Mouse (Mus musculus): ENCODE data around the gene Kirrel. TPM values are rescaled to one million over a fixed set of nuclear protein-coding genes. Genes with fewer than 3 reads are reported as not detected.

The Kirrel gene
- total RNA-seq, 2 experiments from 2014 or later, result 0.11 TPM; not detected in 1

DNA sequence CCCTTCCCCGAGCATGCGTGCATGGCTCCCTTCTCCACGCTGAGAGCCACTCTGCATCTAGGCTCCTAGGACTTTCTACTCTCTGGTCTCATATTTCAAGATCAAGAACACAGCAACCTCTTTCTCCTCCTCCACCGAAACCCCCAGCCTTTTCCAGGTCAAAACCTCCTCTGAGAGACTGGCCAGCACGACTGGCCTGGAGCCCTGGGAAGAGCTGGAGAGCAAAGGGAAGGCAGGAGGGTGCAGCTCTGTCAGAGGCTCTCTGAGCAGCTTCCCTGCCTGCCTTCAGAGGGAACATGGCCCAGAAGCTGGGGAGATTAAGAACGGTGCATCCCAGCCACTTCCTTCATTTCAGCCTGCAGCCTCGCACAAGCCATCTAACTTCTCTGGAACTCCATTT is 5.8 kb downstream of the Kirrel start:
- ATAC-seq (ENCODE audit: poor library complexity, severe bottlenecking), result no peak

GRCm38 (mm10) chr3:87167621-87168020 is 6.9 kb downstream of the Kirrel start:
- ATAC-seq (ENCODE audit: poor library complexity, severe bottlenecking), result no peak

GRCm38 (mm10) chr3:87165291-87165881 is 9.2 kb downstream of the Kirrel start:
- no peak for ATAC-seq (ENCODE audit: poor library complexity, severe bottlenecking)

GRCm38 (mm10) chr3:87164099-87164815 is 10.3 kb downstream of the Kirrel start:
- no peak for ATAC-seq (ENCODE audit: poor library complexity, severe bottlenecking)

DNA sequence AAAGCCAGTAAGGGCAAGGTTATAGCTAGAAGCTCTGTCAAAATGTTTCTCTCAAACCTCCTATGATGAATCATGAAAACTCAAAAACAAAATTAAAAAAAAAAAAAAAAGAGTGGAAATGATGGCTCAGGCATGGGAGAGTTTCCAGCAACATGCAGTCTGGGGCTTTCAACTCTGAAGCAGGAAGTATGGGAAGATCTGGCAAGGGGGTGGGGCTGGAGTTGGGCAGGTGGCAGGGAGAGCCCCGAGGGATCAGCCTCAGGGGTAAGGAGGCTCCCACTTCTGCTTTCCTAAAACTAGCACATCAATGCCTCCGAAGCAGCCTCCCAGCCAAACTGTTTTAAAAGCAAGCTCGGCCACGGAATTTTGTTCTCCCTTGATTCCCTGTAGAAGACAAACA is 11.4 kb downstream of the Kirrel start:
- ATAC-seq (ENCODE audit: poor library complexity, severe bottlenecking), result no peak

DNA sequence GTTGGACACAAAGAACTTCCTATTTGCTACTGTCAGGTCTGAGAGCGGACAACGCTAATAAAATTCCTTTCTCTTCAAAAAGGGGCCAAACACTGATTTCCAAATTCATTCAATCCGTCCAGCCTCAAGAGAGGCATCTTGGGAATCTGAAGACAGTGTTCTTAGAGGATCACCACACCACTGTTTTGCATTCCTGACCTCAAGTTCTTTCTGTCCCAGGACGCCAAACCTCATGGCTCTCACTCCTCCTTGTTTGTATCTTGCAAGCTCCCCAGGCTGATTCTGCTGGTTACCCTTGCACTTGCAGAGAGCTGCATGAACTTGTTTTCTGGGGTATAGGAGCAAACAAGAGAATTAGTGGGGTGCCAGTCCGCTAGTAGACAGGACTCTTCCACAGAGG is 12.2 kb downstream of the Kirrel start:
- no peak for ATAC-seq (ENCODE audit: poor library complexity, severe bottlenecking)

- no peak for ATAC-seq (ENCODE audit: poor library complexity, severe bottlenecking)
These were observed 12.9 kb downstream of the Kirrel start for GRCm38 (mm10) chr3:87161601-87162000.

- ATAC-seq (ENCODE audit: poor library complexity, severe bottlenecking), result no peak
These were observed 13.6 kb downstream of the Kirrel start for GRCm38 (mm10) chr3:87160819-87161509.

GRCm38 (mm10) chr3:87159190-87159589 is 15.4 kb downstream of the Kirrel start:
- no peak for ATAC-seq (ENCODE audit: poor library complexity, severe bottlenecking)

GRCm38 (mm10) chr3:87157767-87158291 is 16.7 kb downstream of the Kirrel start:
- ATAC-seq (ENCODE audit: poor library complexity, severe bottlenecking), result no peak

DNA sequence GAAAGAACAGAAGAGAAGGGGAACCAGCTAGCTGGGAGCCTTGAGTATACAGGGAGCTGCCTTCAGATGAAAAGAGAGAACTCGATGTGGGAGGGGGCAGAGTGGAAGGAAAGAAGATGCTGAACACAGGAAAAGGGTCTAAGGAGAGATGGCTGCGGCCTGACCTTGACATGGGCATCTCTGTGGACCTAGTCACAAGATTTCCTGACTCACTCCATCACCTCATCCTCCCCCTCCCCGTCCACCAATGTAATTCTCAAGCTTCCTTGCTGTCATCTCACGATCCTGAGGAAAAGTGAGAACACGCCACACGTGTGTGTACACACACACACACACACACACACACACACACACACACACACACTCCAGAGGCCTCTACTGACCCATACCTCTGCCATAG is 17.2 kb downstream of the Kirrel start:
- ATAC-seq (ENCODE audit: poor library complexity, severe bottlenecking), result no peak

GRCm38 (mm10) chr3:87154398-87155287 is 19.9 kb downstream of the Kirrel start:
- no peak for ATAC-seq (ENCODE audit: poor library complexity, severe bottlenecking)

DNA sequence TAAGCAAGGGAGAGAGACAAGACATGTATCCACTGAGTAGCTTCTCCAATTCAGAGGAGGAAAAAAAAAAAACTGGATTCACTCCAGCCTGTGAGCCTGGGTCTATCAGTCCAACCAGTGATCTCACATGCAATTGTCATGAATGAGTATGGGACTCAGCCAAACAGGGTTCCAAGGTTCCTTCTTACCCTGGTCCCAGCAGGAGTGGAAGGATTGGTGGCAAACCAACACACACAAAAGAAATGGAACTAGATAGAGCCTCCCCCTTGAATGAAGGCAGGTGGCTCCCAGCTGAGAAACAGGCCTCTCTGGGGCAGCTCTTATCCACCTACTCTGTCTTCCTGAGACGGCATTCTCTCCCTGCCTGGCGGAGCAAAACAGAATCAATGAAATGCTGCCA is 21.5 kb downstream of the Kirrel start:
- no peak for ATAC-seq (ENCODE audit: poor library complexity, severe bottlenecking)

DNA sequence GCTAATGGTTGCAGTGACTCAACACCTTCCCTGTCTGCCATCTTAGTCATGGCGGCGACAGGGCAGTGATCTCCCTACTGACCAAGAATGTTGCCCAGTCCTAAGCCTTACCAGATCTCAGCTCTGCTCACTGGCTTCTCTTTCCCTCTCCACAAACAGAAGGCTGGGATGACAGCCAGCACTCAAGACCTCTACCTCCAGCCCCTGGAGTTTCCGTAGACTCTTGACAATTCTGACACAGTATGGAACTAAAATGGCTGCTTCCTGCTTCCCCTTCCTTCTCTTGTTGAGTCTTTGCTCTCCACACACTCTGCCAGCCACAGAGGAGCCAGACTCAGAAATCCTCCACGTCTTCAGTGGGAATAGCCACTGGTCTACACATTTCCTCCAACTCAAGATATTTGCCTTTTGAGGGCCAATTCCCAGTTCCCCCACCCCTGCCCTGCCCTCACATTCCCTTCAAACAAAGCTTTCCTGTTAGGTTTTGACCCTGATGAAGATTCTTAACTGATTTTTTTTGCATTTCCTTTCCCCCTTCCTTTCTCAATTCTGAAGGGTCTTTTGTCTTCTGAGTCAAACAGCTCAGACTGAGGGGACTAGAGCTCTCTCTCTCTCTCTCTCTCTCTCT is 22.3 kb downstream of the Kirrel start:
- ATAC-seq (ENCODE audit: poor library complexity, severe bottlenecking), result no peak

DNA sequence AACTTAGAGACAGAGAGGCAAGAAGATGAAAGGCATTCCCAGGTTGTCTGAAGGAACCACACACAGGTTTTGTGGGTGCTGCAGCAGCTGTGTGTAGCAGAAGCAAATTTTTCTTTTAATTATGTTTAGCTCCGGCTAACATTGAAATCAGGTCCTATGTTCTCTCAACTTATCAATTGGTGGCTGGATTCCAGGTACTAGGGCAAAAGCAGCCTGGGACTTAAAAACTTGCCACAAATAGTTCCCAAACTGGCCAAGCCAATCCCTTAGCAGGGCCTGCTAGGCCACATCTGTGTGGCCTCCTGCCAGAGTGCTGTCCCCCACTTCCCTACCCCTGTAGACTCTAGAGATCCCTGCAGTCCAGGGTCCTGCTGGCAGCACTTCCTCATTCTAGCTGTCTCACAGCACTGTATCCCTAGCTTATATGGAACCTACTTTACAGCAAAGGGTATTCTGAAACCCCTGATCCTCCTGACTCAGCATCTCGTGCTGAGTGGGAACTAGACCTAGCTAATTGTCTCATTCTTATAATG is 23.2 kb downstream of the Kirrel start:
- peak; percentile 47; the same call in 1 of the 2 replicates for ATAC-seq (ENCODE audit: poor library complexity, severe bottlenecking)

GRCm38 (mm10) chr3:87150689-87151244 is 23.8 kb downstream of the Kirrel start:
- no peak for ATAC-seq (ENCODE audit: poor library complexity, severe bottlenecking)

GRCm38 (mm10) chr3:87150056-87150688 is 24.4 kb downstream of the Kirrel start:
- ATAC-seq (ENCODE audit: poor library complexity, severe bottlenecking), result no peak

- no peak for ATAC-seq (ENCODE audit: poor library complexity, severe bottlenecking)
These were observed 25.1 kb downstream of the Kirrel start for GRCm38 (mm10) chr3:87149425-87149824.
